Mouse (Mus musculus): ENCODE measurements around the gene Mrps18b. TPM values are rescaled to one million over a fixed set of nuclear protein-coding genes. Genes with fewer than 3 reads are reported as not detected.

The Mrps18b gene
- polyA plus RNA-seq, 1 experiment from 2014 or later, result 88.0 TPM

GRCm38 (mm10) chr17:35909186-35909918, 6.8 kb downstream of the Mrps18b start:
- Histone ChIP-seq H3K4me2 (replicated peaks; ENCODE audit: low read depth, low read length) (peak overlapping the region; percentile 83), H3K9me3 (ENCODE audit: low read length) (no peaks in the 10 kb centered on the region), H3K36me3 (ENCODE audit: insufficient read depth, low read length) (peaks cover 32% of the 10 kb centered on the region), H3K9ac (replicated peaks; ENCODE audit: low read length) (peak overlapping the region; percentile 73), H3K27me3 (ENCODE audit: insufficient read depth, low read length) (no peaks in the 10 kb centered on the region), H3K4me1 (ENCODE audit: insufficient read depth, low read length) (peaks cover 13% of the 10 kb centered on the region), H3K4me3 (ENCODE audit: low read length) (peak overlapping the region; percentile 73), H3K27ac (ENCODE audit: low read length) (peak overlapping the region; percentile 82; the same call in 1 of the 2 replicates)
- ATAC-seq (ENCODE audit: low FRiP score, low TSS enrichment), result peak; percentile 55
- WGBS, result 17% methylated on average over 20 of the region's 20 CpGs

- H3K27ac ChIP-seq (ENCODE audit: low read length), result no peak overlapping the region
- H3K36me3 ChIP-seq (ENCODE audit: insufficient read depth, low read length), result peaks cover 31% of the 10 kb centered on the region
- H3K4me1 ChIP-seq (ENCODE audit: insufficient read depth, low read length), result peaks cover 13% of the 10 kb centered on the region
- no peaks in the 10 kb centered on the region for H3K27me3 ChIP-seq (ENCODE audit: insufficient read depth, low read length)
- 74% methylated on average over 2 of the region's 2 CpGs for WGBS
- H3K4me2 ChIP-seq (replicated peaks; ENCODE audit: low read depth, low read length), result no peak overlapping the region
- no peaks in the 10 kb centered on the region for H3K9me3 ChIP-seq (ENCODE audit: low read length)
- H3K9ac ChIP-seq (replicated peaks; ENCODE audit: low read length), result no peak overlapping the region
- ATAC-seq (ENCODE audit: low FRiP score, low TSS enrichment), result no peak
- no peak overlapping the region for H3K4me3 ChIP-seq (ENCODE audit: low read length)
Observed at GRCm38 (mm10) chr17:35907609-35908008, 8.6 kb downstream of the Mrps18b start.

GRCm38 (mm10) chr17:35905587-35905986, 10.6 kb downstream of the Mrps18b start:
- H3K27ac ChIP-seq (ENCODE audit: low read length), result no peak overlapping the region
- ATAC-seq (ENCODE audit: low FRiP score, low TSS enrichment), result no peak
- H3K4me2 ChIP-seq (replicated peaks; ENCODE audit: low read depth, low read length), result no peak overlapping the region
- WGBS, result 100% methylated on average over 1 of the region's 1 CpGs
- H3K4me3 ChIP-seq (ENCODE audit: low read length), result no peak overlapping the region
- peaks cover 13% of the 10 kb centered on the region for H3K4me1 ChIP-seq (ENCODE audit: insufficient read depth, low read length)
- H3K36me3 ChIP-seq (ENCODE audit: insufficient read depth, low read length), result peaks cover 32% of the 10 kb centered on the region
- H3K9ac ChIP-seq (replicated peaks; ENCODE audit: low read length), result no peak overlapping the region
- no peaks in the 10 kb centered on the region for H3K27me3 ChIP-seq (ENCODE audit: insufficient read depth, low read length)
- H3K9me3 ChIP-seq (ENCODE audit: low read length), result no peaks in the 10 kb centered on the region

GRCm38 (mm10) chr17:35903992-35904355, 12.2 kb downstream of the Mrps18b start:
- no peak overlapping the region for H3K4me3 ChIP-seq (ENCODE audit: low read length)
- H3K9me3 ChIP-seq (ENCODE audit: low read length), result no peaks in the 10 kb centered on the region
- WGBS, result 65% methylated on average over 4 of the region's 4 CpGs
- peaks cover 6% of the 10 kb centered on the region for H3K4me1 ChIP-seq (ENCODE audit: insufficient read depth, low read length)
- H3K9ac ChIP-seq (replicated peaks; ENCODE audit: low read length), result peak overlapping the region; percentile 27; the same call in 1 of the 2 replicates
- no peaks in the 10 kb centered on the region for H3K27me3 ChIP-seq (ENCODE audit: insufficient read depth, low read length)
- peaks cover 39% of the 10 kb centered on the region for H3K36me3 ChIP-seq (ENCODE audit: insufficient read depth, low read length)
- H3K4me2 ChIP-seq (replicated peaks; ENCODE audit: low read depth, low read length), result no peak overlapping the region
- H3K27ac ChIP-seq (ENCODE audit: low read length), result no peak overlapping the region
- no peak for ATAC-seq (ENCODE audit: low FRiP score, low TSS enrichment)

GRCm38 (mm10) chr17:35903343-35903991, 12.7 kb downstream of the Mrps18b start:
- Histone ChIP-seq H3K4me1 (ENCODE audit: insufficient read depth, low read length) (peaks cover under 1% of the 10 kb centered on the region; the same call in 1 of the 2 replicates), H3K36me3 (ENCODE audit: insufficient read depth, low read length) (peaks cover 39% of the 10 kb centered on the region), H3K27ac (ENCODE audit: low read length) (no peak overlapping the region), H3K4me3 (ENCODE audit: low read length) (no peak overlapping the region), H3K4me2 (replicated peaks; ENCODE audit: low read depth, low read length) (no peak overlapping the region), H3K9me3 (ENCODE audit: low read length) (no peaks in the 10 kb centered on the region), H3K27me3 (ENCODE audit: insufficient read depth, low read length) (no peaks in the 10 kb centered on the region), H3K9ac (replicated peaks; ENCODE audit: low read length) (peak overlapping the region; percentile 27)
- 82% methylated on average over 9 of the region's 9 CpGs for WGBS
- no peak for ATAC-seq (ENCODE audit: low FRiP score, low TSS enrichment)

GRCm38 (mm10) chr17:35900636-35901035, 15.6 kb downstream of the Mrps18b start:
- Histone ChIP-seq H3K4me3 (ENCODE audit: low read length) (no peak overlapping the region), H3K36me3 (ENCODE audit: insufficient read depth, low read length) (peaks cover 29% of the 10 kb centered on the region), H3K4me2 (replicated peaks; ENCODE audit: low read depth, low read length) (no peak overlapping the region), H3K9ac (replicated peaks; ENCODE audit: low read length) (no peak overlapping the region), H3K27me3 (ENCODE audit: insufficient read depth, low read length) (no peaks in the 10 kb centered on the region), H3K27ac (ENCODE audit: low read length) (no peak overlapping the region), H3K9me3 (ENCODE audit: low read length) (no peaks in the 10 kb centered on the region), H3K4me1 (ENCODE audit: insufficient read depth, low read length) (peaks cover 16% of the 10 kb centered on the region)
- no peak for ATAC-seq (ENCODE audit: low FRiP score, low TSS enrichment)
- WGBS, result 89% methylated on average over 3 of the region's 3 CpGs

- Histone ChIP-seq H3K36me3 (ENCODE audit: insufficient read depth, low read length) (peaks cover 28% of the 10 kb centered on the region), H3K27ac (ENCODE audit: low read length) (peak overlapping the region; percentile 44), H3K9ac (replicated peaks; ENCODE audit: low read length) (peak overlapping the region; percentile 58), H3K4me2 (replicated peaks; ENCODE audit: low read depth, low read length) (peak overlapping the region; percentile 46), H3K27me3 (ENCODE audit: insufficient read depth, low read length) (no peaks in the 10 kb centered on the region), H3K4me3 (ENCODE audit: low read length) (peak overlapping the region; percentile 65), H3K9me3 (ENCODE audit: low read length) (no peaks in the 10 kb centered on the region), H3K4me1 (ENCODE audit: insufficient read depth, low read length) (peaks cover 21% of the 10 kb centered on the region)
- ATAC-seq (ENCODE audit: low FRiP score, low TSS enrichment), result peak; percentile 43
- WGBS, result 41% methylated on average over 23 of the region's 23 CpGs
Observed at GRCm38 (mm10) chr17:35897644-35898573, 18.3 kb downstream of the Mrps18b start.

- H3K27ac ChIP-seq (ENCODE audit: low read length), result peak within 1 kb of the TSS; percentile 44
- WGBS, result under 1% methylated on average over 81 of the region's 86 CpGs
- peak; percentile 92 for ATAC-seq (ENCODE audit: low FRiP score, low TSS enrichment)
- H3K9me3 ChIP-seq (ENCODE audit: low read length), result no peaks in the 10 kb centered on the region
- H3K9ac ChIP-seq (replicated peaks; ENCODE audit: low read length), result peak within 1 kb of the TSS; percentile 73
- peak within 1 kb of the TSS; percentile 65 for H3K4me3 ChIP-seq (ENCODE audit: low read length)
- H3K4me1 ChIP-seq (ENCODE audit: insufficient read depth, low read length), result peaks cover 21% of the 10 kb centered on the region
- no peaks in the 10 kb centered on the region for H3K27me3 ChIP-seq (ENCODE audit: insufficient read depth, low read length)
- peak within 1 kb of the TSS; percentile 78 for H3K4me2 ChIP-seq (replicated peaks; ENCODE audit: low read depth, low read length)
- H3K36me3 ChIP-seq (ENCODE audit: insufficient read depth, low read length), result peaks cover 34% of the 10 kb centered on the region
Observed at GRCm38 (mm10) chr17:35896781-35897643, 19.2 kb downstream of the Mrps18b start, which contains the start of gene 2310061I04Rik. TSS of gene 2310061I04Rik (minus strand) at chr17:35897431.

- Histone ChIP-seq H3K9me3 (ENCODE audit: low read length) (no peaks in the 10 kb centered on the region), H3K36me3 (ENCODE audit: insufficient read depth, low read length) (peaks cover 90% of the 10 kb centered on the region)
- WGBS, result 76% methylated on average over 17 of the region's 17 CpGs
Observed at GRCm38 (mm10) chr17:35887725-35888124, 28.5 kb downstream of the Mrps18b start.

More at GRCm38 (mm10) chr17:35887725-35888124, 28.5 kb downstream of the Mrps18b start:
- Histone ChIP-seq H3K27me3 (ENCODE audit: insufficient read depth, low read length) (no peaks in the 10 kb centered on the region), H3K9ac (replicated peaks; ENCODE audit: low read length) (no peak overlapping the region), H3K4me3 (ENCODE audit: low read length) (no peak overlapping the region), H3K27ac (ENCODE audit: low read length) (no peak overlapping the region), H3K4me2 (replicated peaks; ENCODE audit: low read depth, low read length) (no peak overlapping the region), H3K4me1 (ENCODE audit: insufficient read depth, low read length) (no peaks in the 10 kb centered on the region)
- no peak for ATAC-seq (ENCODE audit: low FRiP score, low TSS enrichment)
